Mouse (Mus musculus): ENCODE results near the gene Ddx41.

- TF ChIP-seq CTCF (IDR thresholded peaks at IDR 0.05; ENCODE audit: low read depth, low read length) (no peak), POLR2A (IDR thresholded peaks at IDR 0.05; ENCODE audit: insufficient read depth, low read length) (no peak), EP300 (IDR thresholded peaks at IDR 0.05; ENCODE audit: insufficient read depth, low read depth, low read length) (no peak)
Measured at GRCm38 (mm10) chr13:55482542-55482941, 53.9 kb downstream of the Ddx41 start.
